Comparison of ENCODE assay signal across 33 mouse cellular contexts in the genomic region with DNA sequence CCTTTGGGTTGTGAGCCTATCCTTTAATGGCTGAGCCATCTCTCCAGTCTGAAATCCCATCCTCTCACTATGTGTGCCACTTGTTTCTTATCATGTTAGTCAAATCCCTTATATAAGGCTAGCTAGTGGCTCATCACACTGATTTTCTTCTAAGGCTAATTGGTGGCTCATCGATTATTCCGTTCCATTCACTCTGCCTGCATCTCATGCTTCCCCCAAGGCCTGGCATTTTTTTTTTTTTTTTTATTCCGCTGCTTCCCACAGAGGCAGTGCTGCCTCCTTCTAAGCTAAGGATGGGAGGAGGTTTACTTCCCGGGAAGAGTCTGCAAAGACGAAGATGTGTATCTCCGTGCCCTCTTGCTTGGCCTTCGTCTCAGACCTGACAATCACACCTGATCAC. TPM values are rescaled to one million over a fixed set of nuclear protein-coding genes. Genes with fewer than 3 reads are reported as not detected.
A peak's percentile ranks its signal among the peaks of the same experiment; 100 is the strongest.
DNase-seq lines count a peak whose midpoint lies in the region; ATAC-seq and TF ChIP-seq lines count a peak whose summit lies in the region.
"Had no signal": no experiment of that assay in that cellular context is flagged by ENCODE, and none has a peak within 500 bp of the region (broad histone marks: within the 10 kb centered on the region; RNA-seq: fewer than 3 reads in every experiment).

No protein-coding gene starts in this region.

- peaks cover 25% of the 10 kb centered on the region; the same call in 1 of the 2 replicates for H3K27me3 ChIP-seq in hindbrain, embryonic 13.5 days
- no peaks in the 10 kb centered on the region for H3K27me3 ChIP-seq in hindbrain, embryonic 11.5 days (ENCODE audit: control insufficient read depth, insufficient read depth, low read length)
- peaks cover 9% of the 10 kb centered on the region; the same call in 1 of the 2 replicates for H3K27me3 ChIP-seq in hindbrain, embryonic 15.5 days
- H3K27me3 ChIP-seq in midbrain, postnatal 0 days (ENCODE audit: insufficient read depth, low read length), result no peaks in the 10 kb centered on the region

- ATAC-seq in hindbrain, embryonic 13.5 days (ENCODE audit: low FRiP score), result no peak
- ATAC-seq in hindbrain, embryonic 11.5 days (ENCODE audit: low FRiP score), result no peak
- peak; percentile 56; the same call in 1 of the 2 replicates for ATAC-seq in hindbrain, embryonic 15.5 days (ENCODE audit: low FRiP score, low read depth)
- no peak for ATAC-seq in midbrain, postnatal 0 days (ENCODE audit: low FRiP score)
- ATAC-seq in erythroid progenitor cell, adult 5-6 weeks (replicated peaks; ENCODE audit: low FRiP score, poor library complexity, severe bottlenecking), result no peak

- H3K9me3 ChIP-seq in hindbrain, embryonic 13.5 days, result no peaks in the 10 kb centered on the region
- no peaks in the 10 kb centered on the region for H3K9me3 ChIP-seq in hindbrain, embryonic 11.5 days (ENCODE audit: control insufficient read depth, low read length)
- no peaks in the 10 kb centered on the region for H3K9me3 ChIP-seq in hindbrain, embryonic 15.5 days
- no peaks in the 10 kb centered on the region for H3K9me3 ChIP-seq in midbrain, postnatal 0 days (ENCODE audit: low read length)
- H3K9me3 ChIP-seq: embryonic facial prominence, embryonic 10.5 days; embryonic facial prominence, embryonic 15.5 days; heart, embryonic 10.5 days; heart, embryonic 15.5 days; kidney, embryonic 15.5 days; limb, embryonic 12.5 days; liver, embryonic 15.5 days had no signal

- H3K4me3 ChIP-seq in hindbrain, embryonic 13.5 days, result no peak overlapping the region
- H3K4me3 ChIP-seq in hindbrain, embryonic 11.5 days (ENCODE audit: low read depth, low read length), result no peak overlapping the region
- no peak overlapping the region for H3K4me3 ChIP-seq in hindbrain, embryonic 15.5 days
- H3K4me3 ChIP-seq in midbrain, postnatal 0 days (ENCODE audit: low read depth, low read length), result no peak overlapping the region
- H3K4me3 ChIP-seq in lung, adult 2 months (replicated peaks; ENCODE audit: extremely low read depth, low read depth, low read length), result no peak overlapping the region
- H3K4me3 ChIP-seq: embryonic facial prominence, embryonic 10.5 days; embryonic facial prominence, embryonic 15.5 days; heart, embryonic 10.5 days; heart, embryonic 15.5 days; kidney, embryonic 15.5 days; layer of hippocampus, adult 2 months; left cerebral cortex, adult 2 months; limb, embryonic 12.5 days; liver, embryonic 15.5 days had no signal

- 49% methylated on average over 7 of the region's 7 CpGs for WGBS in hindbrain, embryonic 13.5 days
- WGBS in hindbrain, embryonic 11.5 days, result 78% methylated on average over 7 of the region's 7 CpGs
- 52% methylated on average over 7 of the region's 7 CpGs for WGBS in hindbrain, embryonic 15.5 days
- WGBS in midbrain, postnatal 0 days, result 46% methylated on average over 7 of the region's 7 CpGs
- WGBS in lung, adult 2 months, result 76% methylated on average over 7 of the region's 7 CpGs

- DNase-seq in hindbrain, embryonic 11.5 days (ENCODE audit: low spot score), result no peak
- DNase-seq in brain, embryonic 14.5 days (ENCODE audit: low read depth), result peak; percentile 82
- DNase-seq in midbrain, postnatal 0 days (ENCODE audit: low spot score), result peak; percentile 72
- no peak for DNase-seq in lung, adult 2 months
- DNase-seq in heart, adult 11 months, result no peak
- DNase-seq: adrenal gland, adult 8-10 months; B cell, adult 2 months; cerebellum, adult 8-10 months; cerebellum, postnatal 25 days; gastrocnemius, postnatal 14 days; kidney, adult 11 months; kidney, postnatal 25 days; lung, postnatal 36 days had no signal

- H3K4me2 ChIP-seq in hindbrain, embryonic 13.5 days, result peak overlapping the region; percentile 23
- no peak overlapping the region for H3K4me2 ChIP-seq in hindbrain, embryonic 11.5 days (replicated peaks; ENCODE audit: low read depth, low read length)
- H3K4me2 ChIP-seq in hindbrain, embryonic 15.5 days, result peak overlapping the region; percentile 27; the same call in 1 of the 2 replicates
- H3K4me2 ChIP-seq in midbrain, postnatal 0 days (ENCODE audit: low read depth, low read length, poor library complexity, severe bottlenecking), result no peak overlapping the region
- H3K4me2 ChIP-seq: embryonic facial prominence, embryonic 15.5 days; heart, embryonic 15.5 days; kidney, embryonic 15.5 days; limb, embryonic 12.5 days; liver, embryonic 15.5 days had no signal

- no peak for TF ChIP-seq POLR2A in brain, embryonic 14.5 days (IDR thresholded peaks at IDR 0.05; ENCODE audit: borderline replicate concordance, extremely low read depth, insufficient read depth, insufficient read length, poor library complexity, severe bottlenecking)
- no peak for TF ChIP-seq POLR2A in lung, adult 2 months (IDR thresholded peaks at IDR 0.05; ENCODE audit: borderline replicate concordance, extremely low read depth, low read depth, low read length)

- H3K27ac ChIP-seq in hindbrain, embryonic 13.5 days, result peak overlapping the region; percentile 10; the same call in 1 of the 2 replicates
- H3K27ac ChIP-seq in hindbrain, embryonic 11.5 days (ENCODE audit: low read depth, low read length), result no peak overlapping the region
- peak overlapping the region; percentile 52 for H3K27ac ChIP-seq in hindbrain, embryonic 15.5 days (replicated peaks)
- H3K27ac ChIP-seq in midbrain, postnatal 0 days (ENCODE audit: low read depth, low read length), result 0 out of 2 replicates have a peak overlapping the region, but pooled peaks have one; percentile 32
- H3K27ac ChIP-seq: embryonic facial prominence, embryonic 10.5 days; embryonic facial prominence, embryonic 15.5 days; heart, embryonic 10.5 days; heart, embryonic 15.5 days; kidney, embryonic 15.5 days; layer of hippocampus, adult 2 months; left cerebral cortex, adult 2 months; limb, embryonic 12.5 days; liver, embryonic 15.5 days had no signal

- TF ChIP-seq CTCF in brain, embryonic 14.5 days (IDR thresholded peaks at IDR 0.05; ENCODE audit: borderline replicate concordance, extremely low read depth, insufficient read depth, insufficient read length), result no peak
- no peak for TF ChIP-seq CTCF in midbrain, postnatal 0 days (IDR thresholded peaks at IDR 0.05)
- TF ChIP-seq CTCF in lung, adult 2 months (IDR thresholded peaks at IDR 0.05; ENCODE audit: insufficient read depth, low read length), result no peak

- H3K9ac ChIP-seq in hindbrain, embryonic 13.5 days, result 0 out of 2 replicates have a peak overlapping the region, but pooled peaks have one; percentile 14
- H3K9ac ChIP-seq in hindbrain, embryonic 11.5 days (ENCODE audit: low read depth, low read length), result no peak overlapping the region
- no peak overlapping the region for H3K9ac ChIP-seq in hindbrain, embryonic 15.5 days
- H3K9ac ChIP-seq in midbrain, postnatal 0 days (replicated peaks; ENCODE audit: low read length, poor library complexity, severe bottlenecking), result no peak overlapping the region
- H3K9ac ChIP-seq: embryonic facial prominence, embryonic 15.5 days; heart, embryonic 15.5 days; kidney, embryonic 15.5 days; limb, embryonic 12.5 days; liver, embryonic 15.5 days had no signal

- H3K4me1 ChIP-seq in hindbrain, embryonic 13.5 days (replicated peaks), result peaks cover 6% of the 10 kb centered on the region
- no peaks in the 10 kb centered on the region for H3K4me1 ChIP-seq in hindbrain, embryonic 11.5 days (replicated peaks; ENCODE audit: control insufficient read depth, insufficient read depth, low read length)
- no peaks in the 10 kb centered on the region for H3K4me1 ChIP-seq in hindbrain, embryonic 15.5 days (replicated peaks)
- no peaks in the 10 kb centered on the region for H3K4me1 ChIP-seq in midbrain, postnatal 0 days (ENCODE audit: insufficient read depth, low read length)
- H3K4me1 ChIP-seq in lung, adult 2 months (ENCODE audit: control insufficient read depth, insufficient read depth, low read length), result no peaks in the 10 kb centered on the region
- H3K4me1 ChIP-seq: embryonic facial prominence, embryonic 10.5 days; embryonic facial prominence, embryonic 15.5 days; heart, embryonic 10.5 days; heart, embryonic 15.5 days; kidney, embryonic 15.5 days; limb, embryonic 12.5 days; liver, embryonic 15.5 days had no signal

- H3K36me3 ChIP-seq in hindbrain, embryonic 13.5 days, result no peaks in the 10 kb centered on the region
- H3K36me3 ChIP-seq in hindbrain, embryonic 11.5 days (ENCODE audit: control insufficient read depth, insufficient read depth, low read length), result no peaks in the 10 kb centered on the region
- H3K36me3 ChIP-seq in hindbrain, embryonic 15.5 days, result no peaks in the 10 kb centered on the region
- H3K36me3 ChIP-seq in midbrain, postnatal 0 days (ENCODE audit: insufficient read depth, low read length), result no peaks in the 10 kb centered on the region
- H3K36me3 ChIP-seq: embryonic facial prominence, embryonic 10.5 days; embryonic facial prominence, embryonic 15.5 days; heart, embryonic 10.5 days; heart, embryonic 15.5 days; kidney, embryonic 15.5 days; limb, embryonic 12.5 days; liver, embryonic 15.5 days had no signal

RNA-seq across cellular contexts. Expression of a gene that starts 9.0 kb away (rescaled TPM):
- 133 and 148 TPM in 2 replicates for polyA plus RNA-seq in hindbrain, embryonic 13.5 days (2015; fragmentation: Nextera tagmentation; extraction: Ambion mirVana)
- 141 and 142 TPM in 2 replicates for polyA plus RNA-seq in hindbrain, embryonic 11.5 days (2014; fragmentation: Nextera tagmentation; extraction: Ambion mirVana)
- 55.5 and 55.6 TPM in 2 replicates for polyA plus RNA-seq in brain, embryonic 14.5 days (2012; rRNA removed)
- polyA plus RNA-seq in hindbrain, embryonic 15.5 days (2015; fragmentation: Nextera tagmentation; extraction: Ambion mirVana), result 113 and 130 TPM in 2 replicates
- total RNA-seq in midbrain, postnatal 0 days (2014; rRNA removed), result 94.1 and 161 TPM in 2 replicates
- polyA plus RNA-seq in midbrain, postnatal 0 days (2015; fragmentation: Nextera tagmentation; extraction: Ambion mirVana), result 147 and 157 TPM in 2 replicates
- 11.5 and 18.9 TPM in 2 replicates for total RNA-seq in erythroid progenitor cell, adult 5-6 weeks (2015; ENCODE audit: low replicate concordance)
- 19.9 and 25.6 TPM in 2 replicates for total RNA-seq in erythroid progenitor cell, adult 5-6 weeks (2017; ENCODE audit: low replicate concordance)
- polyA plus RNA-seq in lung, adult 2 months (2012; rRNA removed), result 2.9 and 5.0 TPM in 2 replicates

RNA-seq across cellular contexts. Expression of a gene that starts 9.7 kb away (rescaled TPM):
- polyA plus RNA-seq in hindbrain, embryonic 13.5 days (2015; fragmentation: Nextera tagmentation; extraction: Ambion mirVana), result 0.12 TPM in 1 of 2 replicates, not detected in the other
- 0.10 and 0.14 TPM in 2 replicates for polyA plus RNA-seq in hindbrain, embryonic 11.5 days (2014; fragmentation: Nextera tagmentation; extraction: Ambion mirVana)
- polyA plus RNA-seq in brain, embryonic 14.5 days (2012; rRNA removed), result 0.16 TPM in 2 replicates
- polyA plus RNA-seq in hindbrain, embryonic 15.5 days (2015; fragmentation: Nextera tagmentation; extraction: Ambion mirVana), result 0.10 and 0.14 TPM in 2 replicates
- 0.14 TPM in 1 of 2 replicates, not detected in the other for total RNA-seq in midbrain, postnatal 0 days (2014; rRNA removed)
- 0.09 and 0.23 TPM in 2 replicates for polyA plus RNA-seq in midbrain, postnatal 0 days (2015; fragmentation: Nextera tagmentation; extraction: Ambion mirVana)
- not detected in 2 replicates for total RNA-seq in erythroid progenitor cell, adult 5-6 weeks (2015; ENCODE audit: low replicate concordance)
- total RNA-seq in erythroid progenitor cell, adult 5-6 weeks (2017; ENCODE audit: low replicate concordance), result not detected in 2 replicates
- not detected in 2 replicates for polyA plus RNA-seq in lung, adult 2 months (2012; rRNA removed)
- total RNA-seq: adrenal gland, adult 8-10 months; gastrocnemius, postnatal 14 days; granulocyte monocyte progenitor cell, adult 5-6 weeks; heart, postnatal 25 days; layer of hippocampus, adult 2 months; layer of hippocampus, postnatal 14 days; left cerebral cortex, adult 2 months; left cerebral cortex, postnatal 25 days; liver, adult 2 months; megakaryocyte, adult 5-6 weeks; neutrophil, adult 5-6 weeks had no signal
- polyA plus RNA-seq: embryonic facial prominence, embryonic 10.5 days; heart, embryonic 10.5 days; heart, embryonic 15.5 days; limb, embryonic 12.5 days; liver, adult 2 months; liver, embryonic 15.5 days; lung, embryonic 16.5 days had no signal

RNA-seq across cellular contexts. Expression of a gene that starts 59.6 kb away (rescaled TPM):
- polyA plus RNA-seq in hindbrain, embryonic 13.5 days (2015; fragmentation: Nextera tagmentation; extraction: Ambion mirVana), result 13.8 and 17.9 TPM in 2 replicates
- polyA plus RNA-seq in hindbrain, embryonic 11.5 days (2014; fragmentation: Nextera tagmentation; extraction: Ambion mirVana), result 1.8 and 1.9 TPM in 2 replicates
- polyA plus RNA-seq in brain, embryonic 14.5 days (2012; rRNA removed), result 3.7 and 9.4 TPM in 2 replicates
- 13.4 and 15.1 TPM in 2 replicates for polyA plus RNA-seq in hindbrain, embryonic 15.5 days (2015; fragmentation: Nextera tagmentation; extraction: Ambion mirVana)
- total RNA-seq in midbrain, postnatal 0 days (2014; rRNA removed), result 9.4 and 9.6 TPM in 2 replicates
- polyA plus RNA-seq in midbrain, postnatal 0 days (2015; fragmentation: Nextera tagmentation; extraction: Ambion mirVana), result 7.5 and 8.5 TPM in 2 replicates
- total RNA-seq in erythroid progenitor cell, adult 5-6 weeks (2015; ENCODE audit: low replicate concordance), result not detected in 2 replicates
- total RNA-seq in erythroid progenitor cell, adult 5-6 weeks (2017; ENCODE audit: low replicate concordance), result 1.7 TPM in 1 of 2 replicates, not detected in the other
- 2.2 and 3.2 TPM in 2 replicates for polyA plus RNA-seq in lung, adult 2 months (2012; rRNA removed)
- total RNA-seq: liver, adult 2 months; megakaryocyte, adult 5-6 weeks had no signal

Comparison
In these comparisons a context has a peak if more than half of its experiments do, and no peak if none do; other contexts are left out.
1. H3K4me2 ChIP-seq: peak in hindbrain, embryonic 13.5 days (single experiment) and hindbrain, embryonic 15.5 days (single experiment); none in hindbrain, embryonic 11.5 days (single experiment) and midbrain, postnatal 0 days (single experiment).
2. DNase-seq: peak in brain, embryonic 14.5 days (single experiment) and midbrain, postnatal 0 days (single experiment); none in hindbrain, embryonic 11.5 days (single experiment), lung, adult 2 months (single experiment) and heart, adult 11 months (single experiment).